Mouse (Mus musculus) kidney, embryonic 14.5 days (tissue): ENCODE results near the gene Chit1. TPM values are rescaled to one million over a fixed set of nuclear protein-coding genes. Genes with fewer than 3 reads are reported as not detected.

Experiments
- ATAC-seq: fragments of 200-750 bp; cut with Nextera tagmentation; 2 replicates; pipeline ENCODE4 v1.8.0; 2017; ENCODE audit warnings: moderate number of reproducible peaks, mild to moderate bottlenecking, moderate TSS enrichment, moderate library complexity; ENCODE audit not compliant: low FRiP score, low TSS enrichment
- H3K27ac ChIP-seq: fragments of 300-500 bp; sonication (generic); 2 replicates; pipeline ENCODE4 v1.5.1; 2014; ENCODE audit warnings: low read depth, mild to moderate bottlenecking, low read length, moderate library complexity, mixed read lengths
- H3K27me3 ChIP-seq: fragments of 300-500 bp; sonication (generic); 2 replicates; pipeline ENCODE4 v1.6.1; 2014; ENCODE audit warnings: mild to moderate bottlenecking, low read length; ENCODE audit not compliant: control insufficient read depth, insufficient read depth
- H3K36me3 ChIP-seq: fragments of 300-500 bp; sonication (generic); 2 replicates; pipeline ENCODE4 v1.6.1; 2014; ENCODE audit warnings: low read length, mixed read lengths; ENCODE audit not compliant: control insufficient read depth, insufficient read depth
- H3K4me1 ChIP-seq: fragments of 300-500 bp; sonication (generic); 2 replicates; pipeline ENCODE4 v1.6.1; 2014; ENCODE audit warnings: low read length, mixed read lengths; ENCODE audit not compliant: control insufficient read depth, insufficient read depth
- H3K4me2 ChIP-seq: fragments of 300-500 bp; sonication (generic); replicated peaks from 2 replicates; pipeline ENCODE4 v1.6.1; 2014; ENCODE audit warnings: low read depth, mild to moderate bottlenecking, low read length
- H3K4me3 ChIP-seq: fragments of 300-500 bp; sonication (generic); 2 replicates; pipeline ENCODE4 v1.5.1; 2014; ENCODE audit warnings: mild to moderate bottlenecking, low read length
- H3K9ac ChIP-seq: fragments of 300-500 bp; sonication (generic); 2 replicates; pipeline ENCODE4 v1.6.1; 2014; ENCODE audit warnings: low read depth, mild to moderate bottlenecking, low read length, moderate library complexity
- H3K9me3 ChIP-seq: fragments of 300-500 bp; sonication (generic); 2 replicates; pipeline ENCODE4 v1.6.1; 2016; ENCODE audit warnings: low read length; ENCODE audit not compliant: control insufficient read depth
- WGBS: fragments of 180-500 bp; shearing (Covaris S2); extraction: QIAGEN DNeasy Blood & Tissue Kit; methylation state at CpG from one replicate; pipeline ENCODE4 v1.1.7; 2014; 5-methylcytosine and 5-hydroxymethylcytosine counted together
- polyA plus RNA-seq: library from polyadenylated mRNA; unstranded; fragments of >200 nt; fragmentation: Nextera tagmentation; extraction: Ambion mirVana; gene quantifications from 2 replicates; pipeline ENCODE4 v1.2.1, GENCODE M21; 2014

Gene Chit1
- 0.14 and 0.28 TPM in 2 replicates for polyA plus RNA-seq

DNA sequence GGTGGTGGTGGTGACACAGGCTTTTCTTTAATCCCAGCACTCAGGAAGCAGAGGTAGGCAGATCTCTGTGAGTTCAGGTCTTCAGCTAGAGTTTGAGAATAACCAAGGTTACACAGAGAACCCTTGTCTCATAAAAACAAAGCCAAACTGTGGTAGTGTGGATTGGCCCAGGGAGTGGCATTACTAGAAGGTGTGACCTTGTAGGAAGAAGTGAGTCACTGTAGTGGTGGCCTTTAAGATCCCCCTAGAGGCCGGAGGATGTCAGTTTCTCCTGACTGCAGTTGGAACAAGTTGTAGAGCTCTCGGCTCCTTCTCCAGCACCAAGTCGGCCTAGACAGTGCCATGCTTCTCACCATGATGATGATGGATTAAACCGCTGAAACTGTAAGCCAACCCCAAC is at the start of gene Chit1:
Gene Chit1 (plus strand): TSS at position 264 of the 400 bp plus-strand sequence.
- Histone ChIP-seq H3K9ac (no peak within 1 kb of the TSS), H3K27me3 (no peaks in the 10 kb centered on the region), H3K36me3 (no peaks in the 10 kb centered on the region), H3K4me1 (peaks cover 6% of the 10 kb centered on the region), H3K4me3 (no peak within 1 kb of the TSS), H3K27ac (no peak within 1 kb of the TSS), H3K4me2 (no peak within 1 kb of the TSS), H3K9me3 (no peaks in the 10 kb centered on the region)
- no peak for ATAC-seq
- 75% methylated on average over 4 of the region's 4 CpGs for WGBS

DNA sequence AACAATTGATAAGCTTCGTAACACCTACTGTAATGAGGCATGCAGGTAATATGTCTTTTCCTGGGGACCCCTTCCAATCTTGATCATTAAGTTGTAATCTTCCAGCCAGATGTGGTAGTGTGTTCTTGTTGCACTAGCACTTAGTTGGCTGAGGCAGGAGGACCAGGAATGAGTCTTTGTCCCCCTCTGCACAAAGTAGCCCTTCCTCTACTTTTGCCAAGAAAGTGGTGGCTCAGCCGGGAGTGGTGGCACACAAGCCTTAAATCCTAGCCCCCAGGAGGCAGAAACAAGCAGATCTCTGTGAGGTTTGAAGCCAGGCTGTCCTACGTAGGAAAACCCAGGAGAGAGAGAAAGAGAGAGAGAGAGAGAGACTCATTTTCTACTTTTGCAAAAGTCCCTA is 49.1 kb upstream of the Chit1 start:
- H3K27ac ChIP-seq: peak overlapping the region; percentile 91

DNA sequence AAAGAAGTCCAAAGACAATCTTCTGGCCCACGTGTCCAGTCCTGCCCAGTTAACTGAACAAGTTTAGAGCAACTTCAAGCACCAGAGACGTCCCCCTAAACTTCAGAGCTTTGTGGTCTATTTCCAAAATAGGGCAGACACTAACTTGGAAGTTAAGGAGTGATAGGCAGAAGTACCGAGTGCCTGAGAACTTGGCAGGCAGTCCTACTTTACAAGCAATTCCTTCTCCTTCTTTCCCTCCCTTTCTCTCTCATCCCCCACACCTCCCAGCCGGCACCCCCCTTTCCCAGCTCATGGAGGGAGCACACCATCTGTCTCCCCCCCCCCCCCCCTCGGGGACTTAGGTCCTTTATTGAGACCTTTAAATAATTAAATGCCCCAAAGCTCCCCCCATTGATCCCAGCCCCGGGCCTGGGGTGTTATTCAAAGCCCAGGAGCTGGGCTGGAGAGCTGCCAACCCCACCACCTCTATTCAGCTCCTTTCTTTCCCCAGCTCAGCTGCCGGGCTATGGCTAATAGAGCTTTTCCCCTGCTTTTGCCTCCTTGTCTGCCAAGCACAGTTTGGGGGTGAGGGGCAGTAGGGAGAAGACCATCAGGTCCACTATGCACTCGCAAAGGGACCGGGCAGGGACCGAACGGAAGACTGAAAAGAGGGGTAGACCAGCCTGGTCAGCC is 48.5 kb upstream of the Chit1 start:
- ATAC-seq: no peak
- no peaks in the 10 kb centered on the region for H3K27me3 ChIP-seq
- peaks cover 76% of the 10 kb centered on the region for H3K4me1 ChIP-seq
- H3K36me3 ChIP-seq: no peaks in the 10 kb centered on the region
- no peak overlapping the region; the same call in 1 of the 2 replicates for H3K4me3 ChIP-seq
- peak overlapping the region; percentile 29 for H3K4me2 ChIP-seq
- peak overlapping the region; percentile 50 for H3K9ac ChIP-seq
- H3K9me3 ChIP-seq: no peaks in the 10 kb centered on the region
- H3K27ac ChIP-seq: peak overlapping the region; percentile 91
- WGBS: 9% methylated on average over 11 of the region's 11 CpGs

More for the DNA sequence above, 49.1 kb upstream of the Chit1 start:
- Histone ChIP-seq H3K4me2 (no peak overlapping the region), H3K27me3 (no peaks in the 10 kb centered on the region), H3K9me3 (no peaks in the 10 kb centered on the region), H3K4me1 (peaks cover 71% of the 10 kb centered on the region), H3K4me3 (no peak overlapping the region), H3K9ac (no peak overlapping the region; the same call in 1 of the 2 replicates), H3K36me3 (no peaks in the 10 kb centered on the region)
- 66% methylated on average over 3 of the region's 3 CpGs for WGBS
- ATAC-seq: no peak

DNA sequence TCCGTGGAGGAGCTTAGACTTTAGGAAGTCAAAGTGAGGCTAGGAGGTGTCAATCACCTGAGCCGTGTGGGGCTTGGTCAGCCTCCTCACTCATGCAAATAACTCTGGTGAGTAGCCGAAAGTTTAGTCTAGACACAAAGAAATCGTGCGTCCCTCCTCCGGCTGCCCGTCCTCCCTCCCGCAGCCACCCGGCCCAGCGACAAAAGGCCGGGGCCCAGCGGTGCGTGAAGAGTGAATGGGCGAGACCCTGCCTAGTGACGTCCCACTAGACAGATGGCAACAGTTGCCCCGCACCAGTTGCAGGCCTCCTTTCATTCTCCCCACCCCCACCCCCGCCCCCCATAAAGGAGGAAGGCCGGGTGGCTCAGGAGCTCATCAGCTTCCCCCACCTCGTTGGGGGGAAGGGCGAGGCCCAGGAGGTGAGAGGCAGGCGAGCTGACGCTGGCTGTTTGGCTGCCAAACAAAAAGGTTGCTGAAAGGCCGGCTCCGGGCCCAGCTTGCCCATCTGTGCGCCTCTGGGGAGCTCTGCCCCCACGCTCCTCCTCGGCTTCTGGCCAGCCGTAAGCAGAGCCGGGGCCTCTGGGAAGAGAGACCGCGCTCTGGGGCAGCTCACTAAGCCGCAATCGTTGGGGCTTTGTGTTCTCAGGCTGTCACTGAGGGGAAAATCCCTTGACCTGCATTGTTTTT is 47.8 kb upstream of the Chit1 start:
- peak; percentile 63 for ATAC-seq
- H3K9ac ChIP-seq: peak overlapping the region; percentile 50
- no peaks in the 10 kb centered on the region for H3K9me3 ChIP-seq
- no peaks in the 10 kb centered on the region for H3K36me3 ChIP-seq
- no peak overlapping the region; the same call in 1 of the 2 replicates for H3K4me3 ChIP-seq
- peaks cover 79% of the 10 kb centered on the region for H3K4me1 ChIP-seq
- peak overlapping the region; percentile 91 for H3K27ac ChIP-seq
- H3K4me2 ChIP-seq: peak overlapping the region; percentile 29
- H3K27me3 ChIP-seq: no peaks in the 10 kb centered on the region
- 1% methylated on average over 31 of the region's 33 CpGs for WGBS

DNA sequence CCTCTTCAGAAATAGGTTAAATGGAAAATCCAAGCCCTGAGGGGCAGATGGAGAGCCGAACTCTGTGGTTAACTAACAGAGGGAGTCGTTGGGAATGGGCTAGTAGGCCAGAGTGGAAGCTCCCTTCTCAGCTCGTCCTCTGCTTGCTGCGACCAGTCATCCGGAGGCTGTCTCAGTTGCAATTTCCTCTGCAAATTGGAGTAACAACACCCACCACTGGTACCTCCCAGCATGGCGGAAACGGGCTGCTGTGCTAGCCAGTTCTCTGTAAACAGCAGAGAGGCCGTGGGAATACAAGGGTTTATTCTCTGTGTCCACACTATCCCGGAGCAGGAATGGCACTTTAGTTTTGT is 47.3 kb upstream of the Chit1 start:
- H3K4me1 ChIP-seq: peaks cover 79% of the 10 kb centered on the region
- H3K9me3 ChIP-seq: no peaks in the 10 kb centered on the region
- peak overlapping the region; percentile 29 for H3K4me2 ChIP-seq
- H3K4me3 ChIP-seq: no peak overlapping the region
- no peak for ATAC-seq
- H3K9ac ChIP-seq: peak overlapping the region; percentile 50; the same call in 1 of the 2 replicates
- peak overlapping the region; percentile 91 for H3K27ac ChIP-seq
- 8% methylated on average over 9 of the region's 9 CpGs for WGBS
- H3K27me3 ChIP-seq: no peaks in the 10 kb centered on the region
- no peaks in the 10 kb centered on the region for H3K36me3 ChIP-seq

DNA sequence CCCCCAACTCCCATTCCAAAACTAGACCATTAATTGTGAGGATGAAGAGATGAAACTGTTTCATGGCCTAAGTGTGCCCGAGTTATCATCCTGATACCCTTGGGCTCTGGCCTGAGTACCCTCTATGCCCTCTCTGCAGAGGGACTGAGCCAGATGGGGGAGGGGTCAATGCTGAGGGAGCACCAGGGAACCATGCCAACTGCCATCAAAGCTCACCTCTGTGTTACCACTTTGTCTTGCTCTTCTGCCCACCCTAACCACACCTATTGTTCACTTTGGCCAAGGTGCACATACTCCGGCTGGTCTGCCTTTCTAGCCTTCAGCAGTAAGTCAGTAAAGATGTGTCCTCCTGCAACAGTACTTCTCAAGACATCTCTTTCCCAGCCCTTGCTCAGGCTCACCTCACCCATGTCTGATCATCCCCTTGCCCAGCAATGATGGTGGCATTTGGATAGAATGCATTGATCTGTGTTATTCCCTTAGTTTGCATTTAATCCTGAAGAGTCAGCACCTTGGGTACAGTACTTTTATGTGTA is 46.7 kb upstream of the Chit1 start:
- 87% methylated on average over 2 of the region's 2 CpGs for WGBS
- Histone ChIP-seq H3K9me3 (no peaks in the 10 kb centered on the region), H3K27ac (peak overlapping the region; percentile 91), H3K4me3 (no peak overlapping the region), H3K27me3 (no peaks in the 10 kb centered on the region), H3K9ac (no peak overlapping the region), H3K4me2 (no peak overlapping the region), H3K36me3 (no peaks in the 10 kb centered on the region), H3K4me1 (peaks cover 76% of the 10 kb centered on the region)
- no peak for ATAC-seq

DNA sequence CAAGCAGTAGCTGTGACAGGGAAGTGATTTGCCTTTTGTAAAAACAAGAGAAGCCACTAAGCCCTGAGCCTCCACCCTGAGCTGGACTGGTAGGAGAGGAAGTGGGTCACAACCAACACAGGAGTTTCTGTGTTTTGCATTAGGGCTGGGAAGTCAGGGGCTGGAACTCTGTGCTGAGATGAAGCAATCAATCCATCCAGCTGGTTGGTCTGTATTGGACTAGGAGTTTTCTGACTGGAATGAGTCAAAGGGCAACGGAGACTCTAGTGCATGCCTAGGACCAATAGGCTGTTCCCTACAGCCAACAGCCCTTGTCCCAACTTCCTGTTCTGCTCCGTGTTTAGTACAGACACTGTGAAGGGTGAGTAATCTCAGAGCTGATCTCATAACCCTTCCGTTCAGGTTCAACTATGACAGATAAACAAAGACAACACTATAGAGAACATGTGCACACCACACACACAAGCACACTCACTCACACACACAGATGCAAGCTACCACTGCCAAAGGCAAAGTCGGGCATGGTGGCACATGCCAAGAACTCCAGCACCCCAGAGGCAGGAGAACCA is 45.7 kb upstream of the Chit1 start:
- Histone ChIP-seq H3K9me3 (no peaks in the 10 kb centered on the region), H3K27me3 (no peaks in the 10 kb centered on the region), H3K4me1 (peaks cover 70% of the 10 kb centered on the region), H3K4me2 (no peak overlapping the region), H3K9ac (no peak overlapping the region), H3K36me3 (no peaks in the 10 kb centered on the region), H3K27ac (peak overlapping the region; percentile 43; the same call in 1 of the 2 replicates), H3K4me3 (no peak overlapping the region)
- WGBS: 43% methylated on average over 4 of the region's 4 CpGs
- no peak for ATAC-seq

DNA sequence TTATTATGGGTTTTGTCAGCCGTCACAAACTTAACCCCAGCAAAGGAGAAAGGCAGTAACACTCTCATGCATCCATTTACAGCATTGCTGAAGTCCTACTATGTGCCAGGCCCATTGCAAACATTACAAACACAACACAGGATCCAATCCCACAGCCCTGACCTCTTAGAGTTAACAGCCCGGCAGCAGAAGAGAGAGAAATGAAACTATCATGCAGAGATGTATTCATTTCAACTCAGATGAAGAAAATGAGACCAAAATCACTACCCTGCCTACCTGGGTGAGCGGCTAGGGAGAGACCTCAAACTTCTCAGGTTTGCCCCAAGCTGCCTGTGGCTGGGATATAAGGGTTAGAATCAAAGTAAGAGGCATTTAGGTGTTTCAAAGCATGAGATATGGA is 44.5 kb upstream of the Chit1 start:
- WGBS: 39% methylated on average over 3 of the region's 3 CpGs
- H3K4me3 ChIP-seq: no peak overlapping the region
- no peak for ATAC-seq

More for the DNA sequence above, 44.5 kb upstream of the Chit1 start:
- Histone ChIP-seq H3K36me3 (no peaks in the 10 kb centered on the region), H3K4me1 (peaks cover 71% of the 10 kb centered on the region), H3K27ac (peak overlapping the region; percentile 42; the same call in 1 of the 2 replicates), H3K27me3 (no peaks in the 10 kb centered on the region), H3K9me3 (no peaks in the 10 kb centered on the region), H3K9ac (no peak overlapping the region), H3K4me2 (no peak overlapping the region)
